Mouse (Mus musculus) hindbrain, embryonic 16.5 days (tissue): ENCODE results near the gene Stard5. TPM values are rescaled to one million over a fixed set of nuclear protein-coding genes. Genes with fewer than 3 reads are reported as not detected.

Source experiments
- polyA plus RNA-seq: library from polyadenylated mRNA; unstranded; fragments of >200 nt; fragmentation: Nextera tagmentation; extraction: Ambion mirVana; gene quantifications from 2 replicates; pipeline ENCODE4 v1.2.1, GENCODE M21; 2015

The Stard5 gene
- polyA plus RNA-seq, 1 experiment from 2014 or later, result 7.3 TPM

Other genes starting within 250 kb of the Stard5 start
- gene Tmc3, start 47.0 kb upstream of the Stard5 start, polyA plus RNA-seq, result 0.29 and 0.33 TPM in 2 replicates
- gene Il16, start 113.8 kb downstream of the Stard5 start, polyA plus RNA-seq, result 1.1 and 1.2 TPM in 2 replicates
- 1.8 and 2.0 TPM in 2 replicates for gene Cfap161, start 162.9 kb downstream of the Stard5 start, polyA plus RNA-seq